Mouse (Mus musculus): ENCODE results near the gene Zfhx3. TPM values are rescaled to one million over a fixed set of nuclear protein-coding genes. Genes with fewer than 3 reads are reported as not detected.

The Zfhx3 gene
- polyA plus RNA-seq, 1 experiment from 2014 or later = 34.7 TPM

DNA sequence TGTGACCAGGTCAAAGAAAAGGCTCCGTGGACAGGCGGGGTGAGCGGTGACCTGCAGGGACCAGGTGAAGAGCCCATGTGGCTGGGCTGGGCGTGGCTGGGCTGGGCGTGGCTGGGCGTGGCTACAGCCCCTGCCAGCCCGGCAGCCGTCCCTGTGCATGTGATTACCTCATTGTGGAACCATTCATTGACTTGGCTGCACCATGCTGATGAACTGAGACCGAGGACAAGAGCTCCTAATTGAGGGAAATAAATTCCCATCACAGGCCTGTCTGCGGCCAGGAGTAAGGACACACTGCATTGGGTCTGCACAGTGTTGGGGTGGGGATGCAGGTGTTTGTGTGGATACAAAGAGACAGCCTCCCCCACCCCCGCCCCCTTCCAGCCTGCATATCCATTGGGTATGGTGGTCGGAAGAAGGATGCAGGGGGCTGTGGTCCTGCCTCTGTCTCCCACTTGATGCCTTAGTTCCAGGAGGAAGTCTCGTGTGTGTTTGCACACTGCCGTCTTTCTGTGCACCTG lies 956.9 kb downstream of the Zfhx3 start:
- no peak overlapping the region for H3K27ac ChIP-seq
- H3K27me3 ChIP-seq (ENCODE audit: control insufficient read depth, insufficient read depth, low read length) = no peaks in the 10 kb centered on the region
- H3K4me1 ChIP-seq (replicated peaks; ENCODE audit: control insufficient read depth, insufficient read depth, low read length) = peaks cover 66% of the 10 kb centered on the region
- H3K9me3 ChIP-seq (ENCODE audit: control insufficient read depth, low read length) = no peaks in the 10 kb centered on the region
- ATAC-seq (ENCODE audit: low FRiP score) = no peak
- no peak overlapping the region for H3K4me3 ChIP-seq (replicated peaks; ENCODE audit: low read length)
- no peak overlapping the region for H3K9ac ChIP-seq
- no peak for DNase-seq (ENCODE audit: low spot score)
- no peak overlapping the region for H3K4me2 ChIP-seq (replicated peaks)
- H3K36me3 ChIP-seq (replicated peaks; ENCODE audit: control insufficient read depth, insufficient read depth) = no peaks in the 10 kb centered on the region
- 62% methylated on average over 14 of the region's 14 CpGs for WGBS

DNA sequence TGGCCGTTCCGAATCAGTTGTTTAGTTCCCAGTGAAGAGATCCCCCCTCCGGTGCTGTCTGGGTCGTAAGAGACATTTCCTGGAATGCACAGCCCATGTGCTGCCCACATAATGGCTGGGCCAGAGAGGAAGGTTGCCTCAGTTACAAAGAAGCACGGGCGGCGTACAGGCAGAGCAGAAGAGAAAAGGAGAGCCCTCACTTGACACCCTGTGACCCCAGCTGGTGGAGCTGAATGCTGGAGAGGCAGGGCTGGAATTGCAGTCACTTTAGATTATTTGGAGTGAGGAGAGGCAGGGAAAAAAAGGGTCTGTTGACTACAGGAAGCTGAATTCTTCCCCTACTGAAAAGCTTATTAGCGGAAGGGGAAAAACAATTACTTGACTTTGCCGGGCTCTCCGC lies 958.1 kb downstream of the Zfhx3 start:
- no peak for DNase-seq (ENCODE audit: low spot score)
- Histone ChIP-seq H3K4me1 (replicated peaks; ENCODE audit: control insufficient read depth, insufficient read depth, low read length) (peaks cover 75% of the 10 kb centered on the region), H3K9ac (0 out of 2 replicates have a peak overlapping the region, but pooled peaks have one; percentile 22), H3K27me3 (ENCODE audit: control insufficient read depth, insufficient read depth, low read length) (no peaks in the 10 kb centered on the region), H3K36me3 (replicated peaks; ENCODE audit: control insufficient read depth, insufficient read depth) (no peaks in the 10 kb centered on the region), H3K4me3 (replicated peaks; ENCODE audit: low read length) (no peak overlapping the region), H3K27ac (peak overlapping the region; percentile 33), H3K9me3 (ENCODE audit: control insufficient read depth, low read length) (no peaks in the 10 kb centered on the region), H3K4me2 (replicated peaks) (peak overlapping the region; percentile 2; the same call in 1 of the 2 replicates)
- no peak for ATAC-seq (ENCODE audit: low FRiP score)
- 17% methylated on average over 10 of the region's 10 CpGs for WGBS

DNA sequence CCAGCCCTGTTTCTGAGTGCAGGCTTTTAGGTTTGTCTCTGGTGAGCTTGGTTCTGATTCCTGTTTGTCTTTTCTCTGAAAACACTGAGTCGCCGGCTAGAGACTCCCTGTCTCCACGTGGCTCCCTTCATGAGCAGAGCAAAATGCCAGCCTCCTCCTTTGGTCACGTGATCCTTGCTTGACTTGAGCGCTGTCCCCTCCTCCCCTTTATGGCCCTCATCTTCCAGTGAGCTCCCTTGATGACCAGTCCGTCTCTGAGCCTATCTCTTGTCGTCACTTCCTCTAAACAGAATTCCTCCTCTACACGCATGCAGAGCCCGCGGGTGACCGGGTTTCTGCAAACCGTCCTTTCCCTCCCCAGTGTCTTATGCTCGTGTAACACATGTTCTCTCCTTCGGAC lies 958.8 kb downstream of the Zfhx3 start:
- Histone ChIP-seq H3K4me3 (replicated peaks; ENCODE audit: low read length) (no peak overlapping the region), H3K9ac (0 out of 2 replicates have a peak overlapping the region, but pooled peaks have one; percentile 22), H3K4me1 (replicated peaks; ENCODE audit: control insufficient read depth, insufficient read depth, low read length) (peaks cover 70% of the 10 kb centered on the region), H3K27me3 (ENCODE audit: control insufficient read depth, insufficient read depth, low read length) (no peaks in the 10 kb centered on the region), H3K4me2 (replicated peaks) (peak overlapping the region; percentile 2; the same call in 1 of the 2 replicates), H3K36me3 (replicated peaks; ENCODE audit: control insufficient read depth, insufficient read depth) (no peaks in the 10 kb centered on the region), H3K9me3 (ENCODE audit: control insufficient read depth, low read length) (no peaks in the 10 kb centered on the region), H3K27ac (peak overlapping the region; percentile 33)
- no peak for DNase-seq (ENCODE audit: low spot score)
- ATAC-seq (ENCODE audit: low FRiP score) = no peak
- WGBS = 51% methylated on average over 14 of the region's 14 CpGs

DNA sequence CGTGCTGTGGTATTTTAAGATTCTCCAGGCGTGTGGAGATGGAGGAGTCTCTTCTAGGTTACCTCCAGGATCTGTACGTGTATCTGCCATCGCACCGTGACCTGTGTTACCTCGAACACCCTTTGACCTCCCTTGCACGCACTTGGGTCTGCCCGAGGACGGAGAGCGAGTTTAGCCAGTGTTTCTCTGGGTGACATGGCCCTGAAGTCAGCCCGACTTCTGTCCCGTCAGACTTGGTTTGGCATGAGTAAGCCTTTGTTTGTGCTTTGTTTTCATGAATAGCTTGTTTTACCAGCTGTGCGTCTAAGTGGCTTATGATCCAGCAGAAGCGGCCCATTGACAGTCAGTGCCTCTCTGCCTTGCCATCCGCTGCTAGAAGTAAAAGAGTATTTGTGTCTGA lies 961.1 kb downstream of the Zfhx3 start:
- H3K36me3 ChIP-seq (replicated peaks; ENCODE audit: control insufficient read depth, insufficient read depth) = no peaks in the 10 kb centered on the region
- 56% methylated on average over 15 of the region's 15 CpGs for WGBS
- peaks cover 69% of the 10 kb centered on the region for H3K4me1 ChIP-seq (replicated peaks; ENCODE audit: control insufficient read depth, insufficient read depth, low read length)
- no peaks in the 10 kb centered on the region for H3K9me3 ChIP-seq (ENCODE audit: control insufficient read depth, low read length)
- peak overlapping the region; percentile 39; the same call in 1 of the 2 replicates for H3K9ac ChIP-seq
- H3K4me2 ChIP-seq (replicated peaks) = no peak overlapping the region
- H3K27me3 ChIP-seq (ENCODE audit: control insufficient read depth, insufficient read depth, low read length) = no peaks in the 10 kb centered on the region
- no peak overlapping the region for H3K4me3 ChIP-seq (replicated peaks; ENCODE audit: low read length)
- DNase-seq (ENCODE audit: low spot score) (no peak), ATAC-seq (ENCODE audit: low FRiP score) (no peak)
- peak overlapping the region; percentile 85 for H3K27ac ChIP-seq

DNA sequence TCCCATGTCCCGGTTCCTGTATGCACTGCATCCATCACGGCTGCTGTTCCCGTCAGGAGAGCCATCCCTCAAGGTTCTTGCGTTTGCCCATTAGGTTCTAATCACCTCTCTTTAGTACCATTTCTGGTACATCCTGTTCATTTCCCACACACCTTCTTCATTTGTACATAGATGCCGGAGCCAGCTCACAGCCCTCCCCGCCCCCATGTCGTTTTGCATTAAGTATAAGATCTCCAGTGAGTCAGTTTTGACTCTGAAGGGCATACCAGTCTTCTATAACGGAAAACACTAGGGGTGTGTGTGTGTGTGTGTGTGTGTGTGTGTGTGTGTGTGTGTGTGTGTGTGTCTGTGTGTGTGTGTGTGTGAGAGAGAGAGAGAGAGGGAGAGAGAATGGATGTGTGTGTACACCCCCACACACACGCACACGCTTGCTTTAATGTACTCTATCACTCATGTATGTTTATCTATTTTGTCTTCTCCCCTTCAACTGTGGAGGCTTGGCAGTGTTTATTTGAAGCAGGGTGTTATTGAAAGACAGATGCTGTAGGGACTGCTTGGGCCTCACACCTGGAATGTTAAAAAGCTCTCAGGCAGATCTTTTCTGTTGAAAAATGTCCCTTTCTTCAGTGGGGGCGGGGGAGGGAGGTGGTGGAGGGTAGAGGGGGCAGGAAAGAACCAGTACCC lies 962.0 kb downstream of the Zfhx3 start:
- DNase-seq (ENCODE audit: low spot score) (no peak), ATAC-seq (ENCODE audit: low FRiP score) (no peak)
- Histone ChIP-seq H3K4me1 (replicated peaks; ENCODE audit: control insufficient read depth, insufficient read depth, low read length) (peaks cover 76% of the 10 kb centered on the region), H3K9ac (peak overlapping the region; percentile 39), H3K4me3 (replicated peaks; ENCODE audit: low read length) (no peak overlapping the region), H3K9me3 (ENCODE audit: control insufficient read depth, low read length) (no peaks in the 10 kb centered on the region), H3K27ac (peak overlapping the region; percentile 85), H3K27me3 (ENCODE audit: control insufficient read depth, insufficient read depth, low read length) (no peaks in the 10 kb centered on the region), H3K36me3 (replicated peaks; ENCODE audit: control insufficient read depth, insufficient read depth) (no peaks in the 10 kb centered on the region), H3K4me2 (replicated peaks) (no peak overlapping the region)
- WGBS = 62% methylated on average over 11 of the region's 11 CpGs

DNA sequence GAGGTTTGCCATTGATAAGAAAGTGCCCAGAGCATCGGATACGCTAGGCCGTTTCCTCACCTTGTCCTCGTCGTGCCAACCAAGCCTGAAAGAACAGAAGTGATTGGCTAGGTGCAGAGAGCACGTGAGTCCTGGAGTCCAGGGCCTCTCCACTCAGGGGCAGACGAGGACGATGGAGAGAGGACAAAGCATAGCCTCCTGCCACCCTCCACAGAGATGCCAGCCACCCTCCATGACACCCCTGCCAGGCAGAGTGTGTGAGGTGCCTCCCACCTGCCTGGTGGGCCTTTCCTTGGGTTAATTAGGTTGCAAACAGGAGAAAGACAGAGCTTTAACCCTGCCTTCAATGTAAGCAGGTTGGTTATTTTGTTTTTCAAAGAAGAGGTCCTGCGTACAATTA lies 965.6 kb downstream of the Zfhx3 start:
- no peak overlapping the region; the same call in 1 of the 2 replicates for H3K4me2 ChIP-seq (replicated peaks)
- peaks cover 58% of the 10 kb centered on the region for H3K4me1 ChIP-seq (replicated peaks; ENCODE audit: control insufficient read depth, insufficient read depth, low read length)
- peak overlapping the region; percentile 85 for H3K27ac ChIP-seq
- DNase-seq (ENCODE audit: low spot score) (no peak), ATAC-seq (ENCODE audit: low FRiP score) (no peak)
- H3K4me3 ChIP-seq (replicated peaks; ENCODE audit: low read length) = no peak overlapping the region
- no peaks in the 10 kb centered on the region for H3K27me3 ChIP-seq (ENCODE audit: control insufficient read depth, insufficient read depth, low read length)
- H3K9ac ChIP-seq = peak overlapping the region; percentile 38
- no peaks in the 10 kb centered on the region for H3K36me3 ChIP-seq (replicated peaks; ENCODE audit: control insufficient read depth, insufficient read depth)
- 58% methylated on average over 9 of the region's 9 CpGs for WGBS
- no peaks in the 10 kb centered on the region for H3K9me3 ChIP-seq (ENCODE audit: control insufficient read depth, low read length)

DNA sequence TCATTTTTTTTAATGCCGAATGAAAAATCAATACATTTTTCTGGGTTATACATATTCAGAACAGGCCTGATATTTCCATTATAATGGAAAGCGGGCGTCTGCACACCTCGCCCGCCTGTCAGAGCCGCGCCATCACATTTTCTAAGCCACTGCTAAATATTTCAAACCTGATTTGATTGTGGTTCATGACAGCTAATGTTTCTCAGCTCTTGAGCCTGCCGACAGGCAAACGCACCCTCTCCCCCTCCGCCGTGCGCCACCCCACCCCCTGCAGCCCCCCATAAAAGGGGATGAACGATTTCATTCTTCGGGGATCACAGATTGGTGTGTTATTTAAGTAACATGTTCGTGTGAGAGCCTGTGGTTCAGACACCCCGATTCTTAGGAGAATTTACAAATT lies 966.1 kb downstream of the Zfhx3 start:
- peak overlapping the region; percentile 85 for H3K27ac ChIP-seq
- no peaks in the 10 kb centered on the region for H3K36me3 ChIP-seq (replicated peaks; ENCODE audit: control insufficient read depth, insufficient read depth)
- H3K9ac ChIP-seq = peak overlapping the region; percentile 38
- no peak for DNase-seq (ENCODE audit: low spot score)
- H3K27me3 ChIP-seq (ENCODE audit: control insufficient read depth, insufficient read depth, low read length) = no peaks in the 10 kb centered on the region
- H3K4me1 ChIP-seq (replicated peaks; ENCODE audit: control insufficient read depth, insufficient read depth, low read length) = peaks cover 53% of the 10 kb centered on the region
- no peaks in the 10 kb centered on the region for H3K9me3 ChIP-seq (ENCODE audit: control insufficient read depth, low read length)
- peak overlapping the region; percentile 17; the same call in 1 of the 2 replicates for H3K4me2 ChIP-seq (replicated peaks)
- WGBS = 35% methylated on average over 16 of the region's 16 CpGs
- no peak overlapping the region for H3K4me3 ChIP-seq (replicated peaks; ENCODE audit: low read length)
- no peak for ATAC-seq (ENCODE audit: low FRiP score)

DNA sequence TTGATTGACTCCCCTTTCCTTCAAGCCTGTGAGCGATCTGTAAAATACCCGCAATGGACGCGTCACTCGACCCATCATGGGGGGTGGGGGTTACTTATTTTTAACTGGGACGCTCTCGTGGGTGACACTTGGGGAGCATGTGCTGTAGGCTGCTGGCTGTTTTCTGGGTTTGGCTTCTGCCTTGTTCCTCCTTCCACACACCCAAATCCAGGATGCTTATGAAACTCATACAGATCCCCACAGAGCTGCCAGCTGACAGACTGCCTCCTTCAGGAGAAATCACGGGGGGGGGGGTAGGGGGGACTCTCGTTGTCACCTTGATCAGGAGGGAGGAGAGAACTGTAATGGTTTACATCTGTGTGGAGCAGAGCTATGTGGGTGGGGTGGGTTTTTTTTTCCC lies 966.6 kb downstream of the Zfhx3 start:
- Histone ChIP-seq H3K4me2 (replicated peaks) (peak overlapping the region; percentile 17; the same call in 1 of the 2 replicates), H3K9ac (peak overlapping the region; percentile 38; the same call in 1 of the 2 replicates), H3K27ac (peak overlapping the region; percentile 85), H3K27me3 (ENCODE audit: control insufficient read depth, insufficient read depth, low read length) (no peaks in the 10 kb centered on the region), H3K4me3 (replicated peaks; ENCODE audit: low read length) (no peak overlapping the region), H3K36me3 (replicated peaks; ENCODE audit: control insufficient read depth, insufficient read depth) (no peaks in the 10 kb centered on the region), H3K4me1 (replicated peaks; ENCODE audit: control insufficient read depth, insufficient read depth, low read length) (peaks cover 48% of the 10 kb centered on the region), H3K9me3 (ENCODE audit: control insufficient read depth, low read length) (no peaks in the 10 kb centered on the region)
- ATAC-seq (ENCODE audit: low FRiP score) (no peak), DNase-seq (ENCODE audit: low spot score) (no peak)
- WGBS = 44% methylated on average over 9 of the region's 9 CpGs

DNA sequence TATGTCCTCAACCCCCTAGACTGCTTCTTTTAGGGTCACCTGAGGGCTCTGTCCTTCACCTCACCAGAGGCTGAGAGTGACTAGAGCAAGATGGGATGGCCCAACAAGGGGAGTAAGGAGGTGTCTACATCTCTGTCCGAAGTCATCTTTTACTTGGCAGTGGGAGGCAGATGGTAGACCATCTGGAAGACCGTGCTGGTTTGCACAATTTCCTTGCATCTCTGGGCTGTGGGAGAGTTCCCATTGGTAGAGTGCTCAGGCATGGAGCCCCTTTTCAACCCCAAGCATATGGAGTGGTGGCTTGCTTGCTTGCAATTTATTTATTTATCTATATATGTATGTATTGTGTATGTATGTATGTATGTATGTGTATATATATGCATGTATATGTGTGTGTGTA lies 967.0 kb downstream of the Zfhx3 start:
- Histone ChIP-seq H3K9me3 (ENCODE audit: control insufficient read depth, low read length) (no peaks in the 10 kb centered on the region), H3K4me2 (replicated peaks) (0 out of 2 replicates have a peak overlapping the region, but pooled peaks have one; percentile 17), H3K4me3 (replicated peaks; ENCODE audit: low read length) (no peak overlapping the region), H3K36me3 (replicated peaks; ENCODE audit: control insufficient read depth, insufficient read depth) (no peaks in the 10 kb centered on the region), H3K4me1 (replicated peaks; ENCODE audit: control insufficient read depth, insufficient read depth, low read length) (peaks cover 44% of the 10 kb centered on the region), H3K27me3 (ENCODE audit: control insufficient read depth, insufficient read depth, low read length) (no peaks in the 10 kb centered on the region), H3K27ac (peak overlapping the region; percentile 85), H3K9ac (no peak overlapping the region)
- ATAC-seq (ENCODE audit: low FRiP score) (no peak), DNase-seq (ENCODE audit: low spot score) (no peak)
- 53% methylated on average over 2 of the region's 2 CpGs for WGBS

Data from hindbrain, embryonic 14.5 days (tissue).